Mouse (Mus musculus): ENCODE results near the gene Slc22a14.
"Not testable (repeated sequence)": the region's sequence is repeated elsewhere in the genome, so short reads cannot be mapped to it uniquely, and the experiment has no call there.

Slc22a14 gene

GRCm38 (mm10) chr9:119322289-119323259, 42.8 kb downstream of the Slc22a14 start, which contains the start of gene Oxsr1:
Gene Oxsr1, minus strand, starts transcription at chr9:119322427.
- in situ Hi-C loops (cut with MboI): no loop called here

GRCm38 (mm10) chr9:119321392-119322229, 43.7 kb downstream of the Slc22a14 start:
- in situ Hi-C loops (cut with MboI): no loop called here

DNA sequence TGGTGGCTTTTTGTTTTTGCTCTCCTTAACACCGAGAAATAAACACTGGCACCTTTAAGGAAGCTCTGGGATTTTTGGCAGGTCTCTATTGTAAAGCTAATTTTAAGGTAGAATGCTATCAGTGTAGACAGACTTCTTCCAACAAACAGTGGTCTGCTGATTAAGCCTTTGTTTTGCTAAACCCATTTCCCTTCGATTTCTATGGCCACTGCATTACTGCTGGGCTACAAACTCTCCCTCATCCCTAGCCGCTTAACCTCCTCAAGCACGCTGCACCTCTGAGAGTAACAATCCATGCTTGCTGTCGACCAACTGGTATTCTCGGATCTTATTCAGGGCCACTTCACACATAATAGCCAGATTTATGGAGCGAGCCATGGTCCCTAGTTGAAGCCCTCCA, 44.4 kb downstream of the Slc22a14 start:
- in situ Hi-C loops (cut with MboI): no loop called here

DNA sequence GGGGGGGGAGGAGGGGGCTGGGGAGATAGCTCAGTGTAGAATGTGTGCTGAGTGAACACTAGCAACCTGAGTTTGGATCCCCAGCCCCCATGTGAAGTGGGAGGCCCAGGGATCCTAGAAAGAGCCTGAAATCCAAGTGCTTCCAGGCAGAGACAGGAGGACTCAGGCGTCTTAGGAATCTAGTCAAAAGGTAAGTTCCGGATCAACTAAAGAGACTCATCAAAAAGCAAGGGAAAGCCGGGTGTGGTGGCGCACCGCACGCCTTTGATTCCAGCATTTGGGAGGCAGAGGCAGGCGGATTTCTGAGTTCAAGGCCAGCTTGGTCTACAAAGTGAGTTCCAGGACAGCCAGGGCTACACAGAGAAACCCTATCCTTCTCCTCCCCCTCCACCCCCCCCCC, 44.9 kb downstream of the Slc22a14 start:
- in situ Hi-C loops (cut with MboI): no loop called here

DNA sequence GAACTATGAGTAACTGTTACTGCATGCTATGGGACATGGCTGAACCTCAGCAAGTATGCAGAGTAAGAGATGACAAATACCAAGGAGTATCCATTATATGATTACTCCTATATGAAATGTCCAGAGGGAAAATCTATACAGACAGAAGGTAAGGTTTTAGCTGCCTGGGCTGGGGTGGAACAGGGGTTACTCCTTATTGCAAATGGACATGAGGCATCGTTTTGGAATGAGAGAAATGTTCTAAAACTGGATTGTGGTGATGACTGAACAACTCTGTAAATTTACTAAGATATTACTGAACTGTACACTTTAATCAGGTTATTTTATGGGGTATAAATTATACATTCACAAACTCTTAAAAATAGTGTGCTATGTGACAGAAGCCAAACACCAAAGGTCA, 46.5 kb downstream of the Slc22a14 start:
- in situ Hi-C loops (cut with MboI): no loop called here

GRCm38 (mm10) chr9:119313096-119313495, 52.3 kb downstream of the Slc22a14 start:
- in situ Hi-C loops (cut with MboI): no loop called here

DNA sequence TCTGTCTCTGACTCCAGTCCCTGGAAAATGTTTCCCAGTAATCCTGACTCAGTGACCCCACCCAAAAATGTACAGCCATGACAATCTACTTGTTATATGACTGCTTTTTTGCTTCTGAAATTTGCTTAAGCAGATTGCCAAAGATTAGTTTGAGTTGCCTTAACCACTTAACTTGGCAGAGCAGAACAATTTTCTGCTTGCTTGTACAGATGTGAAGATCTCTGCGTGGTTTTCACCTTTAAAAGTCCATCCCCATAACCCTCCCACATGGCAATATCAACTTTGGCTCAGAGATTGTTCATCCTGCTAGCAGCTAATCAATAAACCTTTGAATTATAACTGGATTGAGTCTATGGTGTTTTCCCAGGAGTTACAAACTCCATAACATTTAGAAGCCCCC, 56.3 kb downstream of the Slc22a14 start:
- in situ Hi-C loops (cut with MboI): no loop called here

GRCm38 (mm10) chr9:119305863-119306262, 59.5 kb downstream of the Slc22a14 start:
- in situ Hi-C loops (cut with MboI): no loop called here

- in situ Hi-C loops (cut with MboI): no loop called here
Observed at GRCm38 (mm10) chr9:119298563-119298962, 66.8 kb downstream of the Slc22a14 start.

DNA sequence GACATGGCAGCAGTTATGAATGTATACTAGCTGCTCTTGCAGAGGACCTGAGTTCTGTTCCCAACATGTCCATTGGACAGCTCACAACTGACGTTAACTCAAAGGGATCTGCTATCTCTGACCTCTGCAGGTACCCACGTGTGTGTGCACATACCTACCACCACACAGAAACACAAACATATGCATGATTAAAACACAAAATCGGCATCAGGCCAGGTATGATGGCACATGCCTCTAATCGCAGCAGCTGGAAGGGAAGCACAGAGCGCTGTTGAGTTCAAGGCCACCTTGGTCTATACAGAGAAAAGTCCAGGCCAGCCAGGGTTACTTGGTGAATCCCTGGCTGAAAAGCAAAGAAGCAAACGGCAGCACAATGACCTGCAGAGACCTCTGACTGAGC, 67.7 kb downstream of the Slc22a14 start:
- in situ Hi-C loops (cut with MboI): no loop called here

- in situ Hi-C loops (cut with MboI): no loop called here
Observed at GRCm38 (mm10) chr9:119290791-119291190, 74.6 kb downstream of the Slc22a14 start.

GRCm38 (mm10) chr9:119280894-119281682, 84.3 kb downstream of the Slc22a14 start:
- in situ Hi-C loops (cut with MboI): no loop called here

DNA sequence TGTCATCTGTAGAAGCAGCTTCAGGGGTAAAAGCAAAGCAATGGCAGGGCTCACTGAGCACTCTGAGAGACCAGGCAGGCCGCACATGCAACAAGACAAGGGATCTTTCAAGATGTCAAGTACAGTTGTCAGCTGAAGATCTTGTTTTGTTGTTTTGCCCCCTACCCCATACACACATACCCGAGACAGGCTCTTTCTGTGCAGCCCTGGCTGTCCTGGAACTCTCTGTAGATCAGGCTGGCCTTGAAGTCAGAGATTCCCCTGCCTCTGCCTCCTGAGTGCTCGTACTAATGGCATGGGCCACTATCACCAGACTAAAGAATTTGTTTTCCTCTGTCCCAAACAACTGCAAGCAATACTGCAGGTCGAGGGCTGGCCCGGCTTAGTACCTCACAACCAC, 87.3 kb downstream of the Slc22a14 start:
- in situ Hi-C loops (cut with MboI): no loop called here

- in situ Hi-C loops (cut with MboI): no loop called here
Observed at GRCm38 (mm10) chr9:119276321-119276720, 89.0 kb downstream of the Slc22a14 start.

- in situ Hi-C loops (cut with MboI): not testable (repeated sequence)
Observed at GRCm38 (mm10) chr9:119274814-119275213, 90.5 kb downstream of the Slc22a14 start.

DNA sequence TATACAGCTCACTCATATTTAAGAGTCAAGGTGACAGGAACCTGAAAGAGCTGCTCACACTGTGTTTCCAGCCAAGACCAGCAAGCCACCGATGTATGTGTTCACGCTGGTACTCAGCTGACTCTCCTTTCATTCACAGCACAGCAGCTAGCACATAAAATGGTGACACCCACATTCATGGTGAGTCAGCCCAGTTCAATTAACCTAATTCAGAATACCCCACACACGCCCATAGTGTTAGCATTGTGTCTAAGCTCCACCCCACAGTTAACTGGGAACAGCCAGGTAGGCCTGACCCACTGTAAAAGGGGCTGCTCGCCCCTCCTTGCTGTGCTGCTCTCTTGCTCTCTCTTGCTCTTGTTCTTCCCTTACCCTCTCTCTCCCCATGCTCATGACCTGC, 93.9 kb downstream of the Slc22a14 start:
- in situ Hi-C loops (cut with MboI): no loop called here

- in situ Hi-C loops (cut with MboI): no loop called here
Observed at GRCm38 (mm10) chr9:119268588-119269145, 96.7 kb downstream of the Slc22a14 start.

DNA sequence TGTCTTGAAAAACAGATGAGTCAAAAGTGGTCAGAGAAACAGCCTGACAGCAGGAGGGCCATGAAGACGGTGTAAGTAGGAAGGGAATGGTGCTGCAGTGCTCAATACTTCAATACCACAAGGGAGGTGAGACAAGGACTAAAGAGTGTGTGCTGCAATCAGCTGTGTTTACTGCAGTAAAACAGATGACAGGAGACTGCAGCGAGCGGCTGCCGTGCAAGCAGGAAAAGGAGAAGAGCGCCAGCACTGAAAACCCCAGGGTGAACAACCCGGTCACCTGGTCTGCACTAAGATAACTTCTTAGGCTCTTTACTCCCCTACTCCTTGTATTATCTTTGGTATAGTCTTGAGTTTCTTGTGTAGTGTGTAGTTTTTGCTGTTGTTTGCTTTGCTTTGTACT, 97.2 kb downstream of the Slc22a14 start:
- in situ Hi-C loops (cut with MboI): no loop called here

DNA sequence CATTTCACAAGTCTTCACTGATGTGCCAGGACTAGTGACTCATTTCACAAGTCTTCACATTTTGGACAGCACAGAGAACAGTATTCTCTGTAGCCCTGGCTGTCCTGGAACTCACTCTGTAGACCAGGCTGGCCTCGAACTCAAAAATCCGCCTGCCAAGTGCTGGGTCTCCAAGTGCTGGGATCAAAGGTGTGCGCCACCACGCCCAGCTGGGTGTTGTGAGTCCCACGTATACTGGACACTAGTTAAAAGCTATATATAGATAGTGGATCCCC, 99.3 kb downstream of the Slc22a14 start:
- in situ Hi-C loops (cut with MboI): not testable (repeated sequence)

DNA sequence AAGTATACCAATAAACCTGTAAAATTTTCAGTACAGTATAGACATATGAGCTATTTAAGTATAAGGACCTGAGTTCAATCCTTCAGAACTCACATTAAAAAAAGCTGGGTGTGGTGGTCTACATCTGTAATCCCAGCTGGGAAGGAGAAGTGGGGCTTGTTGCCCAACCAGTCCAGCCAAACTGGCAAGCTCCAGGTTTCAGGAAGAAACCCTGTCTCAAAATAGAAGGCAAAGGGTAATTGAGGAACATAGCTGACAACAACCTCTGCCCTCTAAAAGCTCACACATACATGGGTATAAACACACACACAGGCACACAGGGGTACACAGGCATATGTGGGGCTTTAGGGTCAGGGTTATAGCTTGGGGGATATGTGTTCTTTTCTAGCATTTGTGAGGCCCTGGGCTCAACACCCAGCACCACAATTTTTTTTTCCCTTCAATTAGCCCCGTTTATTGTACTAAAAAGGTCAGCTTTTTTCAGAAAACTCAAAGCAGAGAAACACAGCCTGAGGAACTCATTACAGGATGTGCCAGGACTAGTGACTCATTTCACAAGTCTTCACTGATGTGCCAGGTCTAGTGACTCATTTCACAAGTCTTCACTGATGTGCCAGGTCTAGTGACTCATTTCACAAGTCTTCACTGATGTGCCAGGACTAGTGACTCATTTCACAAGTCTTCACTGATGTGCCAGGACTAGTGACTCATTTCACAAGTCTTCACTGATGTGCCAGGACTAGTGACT, 99.8 kb downstream of the Slc22a14 start:
- in situ Hi-C loops (cut with MboI): not testable (repeated sequence)

DNA sequence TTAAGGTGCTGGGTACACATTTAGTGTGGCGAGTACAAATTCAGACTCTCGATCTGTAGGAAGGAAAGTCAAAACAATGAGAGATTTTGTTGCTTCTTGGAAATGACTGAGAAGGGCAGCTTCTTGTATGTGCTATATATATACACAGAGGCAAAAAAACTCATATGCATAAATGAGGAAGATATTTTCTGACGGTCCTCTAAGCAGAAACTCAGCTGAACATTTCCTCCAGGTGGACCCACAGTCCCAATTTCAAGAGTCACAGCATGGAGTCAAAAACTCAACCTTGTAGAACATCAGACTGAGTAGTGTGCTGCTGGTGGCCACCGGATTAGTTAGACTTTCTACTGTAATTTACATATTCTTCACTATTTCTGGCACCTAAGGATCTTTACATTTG, 102.3 kb downstream of the Slc22a14 start:
- in situ Hi-C loops (cut with MboI): no loop called here

Data from mature B cell (primary cell).